Comparison of ENCODE assay signal across 8 mouse cellular contexts in the genomic region with DNA sequence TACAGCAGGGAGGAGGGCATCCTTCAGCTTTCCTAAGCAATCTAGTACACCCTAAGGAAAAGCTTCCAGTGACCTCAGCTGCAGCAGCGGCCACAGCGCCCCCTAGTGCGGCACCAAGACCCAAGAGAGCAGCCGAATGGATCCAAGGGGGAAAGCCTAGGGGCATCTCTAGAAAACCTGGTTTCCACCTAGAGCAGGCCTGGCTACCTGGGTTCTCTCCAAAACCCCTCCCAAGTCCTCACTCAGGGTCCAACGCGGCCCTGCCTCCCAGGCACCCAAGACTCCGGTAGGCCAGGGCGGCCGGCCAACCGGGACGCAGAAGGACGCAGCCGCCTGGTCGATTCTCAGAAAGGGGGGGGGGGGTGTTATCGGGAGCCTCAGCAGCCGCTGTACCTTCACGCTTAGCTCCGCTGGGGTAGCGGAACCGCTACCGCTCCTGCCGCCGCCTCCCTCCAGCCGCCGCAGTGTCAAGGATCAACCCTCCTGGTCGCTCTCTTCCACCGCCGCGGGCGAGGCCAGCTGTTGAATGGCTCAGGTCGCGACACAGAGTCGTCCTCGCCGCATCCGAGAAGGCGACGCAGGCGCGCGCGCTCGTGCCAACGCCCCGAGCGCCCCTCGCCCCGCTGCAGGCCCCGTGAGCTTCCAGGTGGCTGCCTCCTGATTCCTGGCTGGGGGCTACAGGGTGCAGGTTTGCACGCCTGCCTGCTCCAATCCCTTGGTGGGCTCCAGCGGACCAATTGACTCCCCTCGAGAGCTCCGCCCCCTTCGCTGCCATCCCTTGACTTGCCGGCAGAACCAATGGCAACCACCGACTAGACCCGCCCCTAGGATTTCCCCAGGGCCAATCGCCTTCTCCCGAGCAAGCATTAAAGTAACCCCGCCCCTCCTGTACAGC. TPM values are rescaled to one million over a fixed set of nuclear protein-coding genes. Genes with fewer than 3 reads are reported as not detected.
A peak's percentile ranks its signal among the peaks of the same experiment; 100 is the strongest.
DNase-seq lines count a peak whose midpoint lies in the region; ATAC-seq and TF ChIP-seq lines count a peak whose summit lies in the region.

A gene (minus strand): TSS at position 739 of the 895 bp plus-strand sequence.

- H3K4me1 ChIP-seq in embryonic facial prominence, embryonic 10.5 days: peaks cover 5% of the 10 kb centered on the region; the same call in 1 of the 2 replicates
- no peaks in the 10 kb centered on the region for H3K4me1 ChIP-seq in intestine, postnatal 0 days (replicated peaks; ENCODE audit: control insufficient read depth, insufficient read depth, low read length)
- 0 out of 2 replicates have a peak, but pooled peaks cover 3% of the 10 kb centered on the region for H3K4me1 ChIP-seq in midbrain, embryonic 10.5 days

- peak; percentile 92 for DNase-seq in adrenal gland, postnatal 14 days
- DNase-seq in embryonic facial prominence, embryonic 10.5 days (ENCODE audit: low spot score): peak; percentile 90
- peak; percentile 76 for DNase-seq in left cerebral cortex, postnatal 36 days (ENCODE audit: low spot score in 2 of 2)
- DNase-seq in midbrain, embryonic 10.5 days (ENCODE audit: low spot score): peak; percentile 86
- peak; percentile 73 to 81 for DNase-seq in right cerebral cortex, postnatal 36 days (ENCODE audit: low spot score in 2 of 2)
- DNase-seq in urinary bladder, postnatal 4 days (ENCODE audit: low spot score in 2 of 2): peak; percentile 79 to 80

- H3K9ac ChIP-seq in intestine, postnatal 0 days (ENCODE audit: low read depth, low read length): peak within 1 kb of the TSS; percentile 53; the same call in 1 of the 2 replicates

- no peaks in the 10 kb centered on the region for H3K36me3 ChIP-seq in embryonic facial prominence, embryonic 10.5 days (replicated peaks)
- no peaks in the 10 kb centered on the region for H3K36me3 ChIP-seq in intestine, postnatal 0 days (ENCODE audit: control insufficient read depth, insufficient read depth)
- H3K36me3 ChIP-seq in midbrain, embryonic 10.5 days: no peaks in the 10 kb centered on the region

- peak; percentile 99 for ATAC-seq in granulocyte monocyte progenitor cell, adult 5-6 weeks (replicated peaks; ENCODE audit: poor library complexity, severe bottlenecking)
- peak; percentile 89 for ATAC-seq in intestine, postnatal 0 days

- H3K4me3 ChIP-seq in embryonic facial prominence, embryonic 10.5 days: peak within 1 kb of the TSS; percentile 70
- H3K4me3 ChIP-seq in intestine, postnatal 0 days (ENCODE audit: low read depth, low read length): peak within 1 kb of the TSS; percentile 57
- H3K4me3 ChIP-seq in midbrain, embryonic 10.5 days: peak within 1 kb of the TSS; percentile 70

- no peaks in the 10 kb centered on the region for H3K27me3 ChIP-seq in embryonic facial prominence, embryonic 10.5 days (replicated peaks; ENCODE audit: low read depth, poor library complexity, severe bottlenecking)
- H3K27me3 ChIP-seq in intestine, postnatal 0 days (replicated peaks; ENCODE audit: control insufficient read depth, insufficient read depth, low read length): no peaks in the 10 kb centered on the region
- H3K27me3 ChIP-seq in midbrain, embryonic 10.5 days (ENCODE audit: low read depth, poor library complexity, severe bottlenecking): no peaks in the 10 kb centered on the region

- peak within 1 kb of the TSS; percentile 66 for H3K4me2 ChIP-seq in intestine, postnatal 0 days (replicated peaks; ENCODE audit: low read depth)

- WGBS in embryonic facial prominence, embryonic 10.5 days: 18% methylated on average over 51 of the region's 60 CpGs
- WGBS in intestine, postnatal 0 days: 27% methylated on average over 46 of the region's 60 CpGs
- WGBS in midbrain, embryonic 10.5 days: 23% methylated on average over 59 of the region's 60 CpGs

- H3K27ac ChIP-seq in embryonic facial prominence, embryonic 10.5 days (replicated peaks): peak within 1 kb of the TSS; percentile 80
- H3K27ac ChIP-seq in intestine, postnatal 0 days (ENCODE audit: low read depth, low read length): peak within 1 kb of the TSS; percentile 46
- H3K27ac ChIP-seq in midbrain, embryonic 10.5 days (replicated peaks): peak within 1 kb of the TSS; percentile 85

- TF ChIP-seq CTCF in intestine, postnatal 0 days (IDR thresholded peaks at IDR 0.05; ENCODE audit: low read depth): peak; percentile 76

- intact Hi-C loops in left cerebral cortex, postnatal 36 days (cut with DNase I): loop anchor here (5.0 kb wide), 1 partner anchor 102 kb away; no protein-coding TSS in a partner anchor

- H3K9me3 ChIP-seq in embryonic facial prominence, embryonic 10.5 days: 0 out of 2 replicates have a peak, but pooled peaks cover 5% of the 10 kb centered on the region
- no peaks in the 10 kb centered on the region for H3K9me3 ChIP-seq in intestine, postnatal 0 days (ENCODE audit: control insufficient read depth)
- H3K9me3 ChIP-seq in midbrain, embryonic 10.5 days (replicated peaks): peaks cover 4% of the 10 kb centered on the region

RNA-seq across cellular contexts. Expression of the gene that starts here (rescaled TPM):
- 4.7 and 5.6 TPM in 2 replicates for total RNA-seq in adrenal gland, postnatal 14 days (2021)
- polyA plus RNA-seq in embryonic facial prominence, embryonic 10.5 days (2016; fragmentation: Nextera tagmentation; extraction: Ambion mirVana): 2.7 and 2.9 TPM in 2 replicates
- 1.6 and 2.6 TPM in 2 replicates for total RNA-seq in granulocyte monocyte progenitor cell, adult 5-6 weeks (2014; fragmentation: Nextera tagmentation)
- total RNA-seq in granulocyte monocyte progenitor cell, adult 5-6 weeks (2017): 3.4 and 3.8 TPM in 2 replicates
- polyA plus RNA-seq in intestine, postnatal 0 days (2015; fragmentation: Nextera tagmentation; extraction: Ambion mirVana): 3.4 and 3.6 TPM in 2 replicates
- total RNA-seq in left cerebral cortex, postnatal 36 days (2021): 10 to 100 TPM; 10.4 to 11.9 TPM
- polyA plus RNA-seq in midbrain, embryonic 10.5 days (2016; fragmentation: Nextera tagmentation; extraction: Ambion mirVana): 3.4 and 4.1 TPM in 2 replicates

Comparison
In these comparisons a context has a peak if more than half of its experiments do, and no peak if none do; other contexts are left out.
1. Peak in every context shown above with its lines: DNase-seq, ATAC-seq, H3K4me3 ChIP-seq and H3K27ac ChIP-seq.